Mouse (Mus musculus) MEL (cell line): ENCODE measurements around the gene Reln.

ENCODE experiments used
- BHLHE40 ChIP-seq: IDR thresholded peaks from 2 replicates; pipeline ENCODE4 v1.6.1; 2012; ENCODE audit warnings: low read depth, mild to moderate bottlenecking, inconsistent platforms, low read length, improper control_type of control experiment, borderline replicate concordance
- CHD2 ChIP-seq: IDR thresholded peaks from 2 replicates; pipeline ENCODE4 v1.6.1; 2011; ENCODE audit warnings: low read length, improper control_type of control experiment
- CTCF ChIP-seq, 3 experiments: IDR thresholded peaks in 2 of 3; conservative IDR thresholded peaks in 1 of 3; 2 replicates each; pipeline ENCODE4 v1.5.1; 2011 to 2012; ENCODE audit warnings: low read length in 3 of 3, low read depth in 2 of 3, mild to moderate bottlenecking in 2 of 3, improper control_type of control experiment in 1 of 3, inconsistent platforms in 1 of 3, mixed read lengths in 1 of 3, moderate library complexity in 1 of 3; ENCODE audit not compliant: control insufficient read depth in 1 of 3, insufficient read depth in 1 of 3, poor library complexity in 1 of 3, severe bottlenecking in 1 of 3
- E2F4 ChIP-seq: IDR thresholded peaks from 2 replicates; pipeline ENCODE4 v1.6.1; 2011; ENCODE audit warnings: low read depth, low read length, improper control_type of control experiment, borderline replicate concordance
- MAFK ChIP-seq: IDR thresholded peaks from 2 replicates; pipeline ENCODE4 v1.6.1; 2011; ENCODE audit warnings: low read depth, mild to moderate bottlenecking, low read length, improper control_type of control experiment, borderline replicate concordance
- POLR2A ChIP-seq, 2 experiments: IDR thresholded peaks; 2 replicates each; pipeline ENCODE4 v1.6.1; 2011 to 2012; ENCODE audit warnings: low read length in 2 of 2, mild to moderate bottlenecking in 2 of 2, control low read depth in 1 of 2, improper control_type of control experiment in 1 of 2, low read depth in 1 of 2, moderate library complexity in 1 of 2; ENCODE audit not compliant: control insufficient read depth in 1 of 2, insufficient read depth in 1 of 2, poor library complexity in 1 of 2
- SMC3 ChIP-seq: IDR thresholded peaks from 2 replicates; pipeline ENCODE4 v1.6.1; 2011; ENCODE audit warnings: low read depth, low read length, improper control_type of control experiment
- TCF12 ChIP-seq: IDR thresholded peaks from 2 replicates; pipeline ENCODE4 v1.6.1; 2014; ENCODE audit warnings: low read depth, mild to moderate bottlenecking, inconsistent platforms, low read length, improper control_type of control experiment, moderate library complexity
- USF1 ChIP-seq: IDR thresholded peaks from 2 replicates; pipeline ENCODE4 v1.6.1; 2014; ENCODE audit warnings: low read depth, mild to moderate bottlenecking, inconsistent platforms, low read length, improper control_type of control experiment, moderate library complexity

DNA sequence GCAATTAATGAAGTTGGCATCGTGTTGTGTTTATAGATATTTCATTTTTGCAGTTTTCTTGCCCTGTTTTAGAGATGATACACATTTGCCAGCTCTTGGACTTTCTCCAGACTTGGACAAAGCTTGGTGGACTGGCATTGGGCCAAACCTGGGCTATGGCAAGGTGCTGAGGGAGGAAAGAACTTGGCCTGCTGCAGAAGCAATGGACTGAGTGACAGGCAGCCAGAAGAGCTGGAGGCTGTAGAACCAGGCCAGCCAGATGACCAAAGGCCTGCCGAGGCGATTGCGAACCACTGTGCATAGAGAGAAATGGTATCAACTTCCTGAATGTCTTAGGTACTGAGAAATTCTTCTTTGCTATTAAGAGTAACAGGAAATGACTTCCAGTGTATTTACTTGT is 318.8 kb downstream of the Reln start:
- TF ChIP-seq CTCF (IDR thresholded peaks at IDR 0.05 in 2 of 3, conservative IDR thresholded peaks at IDR 0.05 in 1 of 3; ENCODE audit: control insufficient read depth in 1 of 3, insufficient read depth in 1 of 3, low read depth in 2 of 3, low read length in 3 of 3, poor library complexity in 1 of 3, severe bottlenecking in 1 of 3) (no peak), USF1 (no peak), MAFK (no peak), E2F4 (no peak), POLR2A (IDR thresholded peaks at IDR 0.05; ENCODE audit: control insufficient read depth in 1 of 2, insufficient read depth in 1 of 2, low read depth in 1 of 2, low read length in 2 of 2, poor library complexity in 1 of 2) (no peak), BHLHE40 (no peak), CHD2 (no peak), TCF12 (no peak), SMC3 (no peak)
